Mouse (Mus musculus) retina, adult 2 months (tissue): ENCODE measurements around the gene Haus5.

ENCODE experiments used
- DNase-seq: peaks from one replicate; pipeline ENCODE4 v3.0.0-alpha.2; 2012; ENCODE audit warnings: low read depth, low spot score

Gene Haus5

DNA sequence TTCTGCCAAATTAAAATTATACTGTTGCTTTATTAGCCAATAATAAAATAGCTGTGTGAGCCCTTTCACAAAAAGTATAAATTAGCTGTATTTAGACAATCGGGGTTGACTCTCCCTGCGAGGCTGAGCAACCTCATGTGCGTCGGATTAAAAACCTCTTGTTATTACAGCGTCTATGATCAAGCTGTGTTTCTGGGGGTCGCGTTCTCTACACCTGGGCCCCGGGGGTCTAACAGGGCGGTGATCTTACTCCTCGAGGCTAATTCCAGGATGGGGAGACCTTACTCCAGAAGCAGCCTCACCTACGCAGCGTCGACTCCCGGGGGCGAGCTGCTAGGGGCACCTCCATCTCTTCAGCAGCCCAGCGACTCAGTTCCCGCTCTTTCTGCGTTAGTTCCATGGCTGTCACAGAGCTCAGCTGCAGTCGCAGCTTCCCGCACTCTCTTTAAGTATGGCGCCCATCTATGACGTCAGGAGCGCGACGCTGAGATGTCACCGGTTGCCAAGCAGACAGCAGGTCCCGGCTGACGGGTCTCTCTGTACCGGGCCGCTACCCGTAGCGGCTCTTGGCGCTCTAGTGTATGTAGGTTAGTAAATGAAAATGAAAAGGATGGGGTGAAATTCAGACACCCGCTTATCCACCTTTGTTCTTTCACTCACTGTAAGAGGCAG lies at the start of gene Haus5:
TSS of gene Haus5 (minus strand) at position 466 of the 672 bp plus-strand sequence.
- peak; percentile 86 for DNase-seq

DNA sequence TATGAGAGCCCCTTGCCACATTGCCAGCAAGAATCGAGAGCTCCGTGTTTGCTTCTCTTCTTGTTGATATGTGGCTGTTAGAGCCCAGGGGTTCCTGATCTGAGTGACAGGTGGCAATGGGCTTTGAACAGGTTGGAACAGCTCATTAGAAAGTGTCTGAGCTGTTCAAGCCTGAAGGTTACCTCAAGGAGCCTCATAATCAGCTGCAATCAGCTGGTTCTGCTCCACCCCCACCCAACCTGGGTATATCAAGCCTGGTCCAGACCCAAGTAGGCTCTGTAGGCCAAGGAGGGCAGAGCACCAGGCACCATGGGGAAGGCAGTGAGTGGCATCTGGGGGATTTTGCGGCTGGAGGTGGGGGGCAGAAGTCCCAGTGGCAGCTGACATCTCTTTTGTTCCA lies 47.1 kb upstream of the Haus5 start, which contains the start of gene Atp4a:
TSS of gene Atp4a (plus strand) at position 268 of the 400 bp plus-strand sequence.
- DNase-seq, result no peak

DNA sequence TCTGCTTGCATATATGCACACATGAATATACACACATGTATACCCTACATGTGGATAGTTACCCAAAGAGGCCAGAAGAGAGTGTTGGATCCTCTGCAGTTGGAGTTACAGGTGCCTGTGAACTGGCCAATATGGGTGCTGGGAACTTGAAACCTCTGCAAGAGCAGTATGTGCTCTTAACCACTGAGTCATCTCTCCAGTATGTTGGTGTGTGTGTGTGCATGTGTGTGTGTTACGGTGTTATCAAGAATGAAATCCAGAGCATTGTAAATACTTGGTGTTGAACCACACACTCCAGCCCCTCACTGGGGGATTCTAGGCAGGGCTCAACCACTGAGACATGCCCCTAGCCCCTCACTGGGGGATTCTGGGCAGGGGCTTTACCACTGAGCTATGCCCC lies 42.6 kb upstream of the Haus5 start:
- DNase-seq, result no peak

DNA sequence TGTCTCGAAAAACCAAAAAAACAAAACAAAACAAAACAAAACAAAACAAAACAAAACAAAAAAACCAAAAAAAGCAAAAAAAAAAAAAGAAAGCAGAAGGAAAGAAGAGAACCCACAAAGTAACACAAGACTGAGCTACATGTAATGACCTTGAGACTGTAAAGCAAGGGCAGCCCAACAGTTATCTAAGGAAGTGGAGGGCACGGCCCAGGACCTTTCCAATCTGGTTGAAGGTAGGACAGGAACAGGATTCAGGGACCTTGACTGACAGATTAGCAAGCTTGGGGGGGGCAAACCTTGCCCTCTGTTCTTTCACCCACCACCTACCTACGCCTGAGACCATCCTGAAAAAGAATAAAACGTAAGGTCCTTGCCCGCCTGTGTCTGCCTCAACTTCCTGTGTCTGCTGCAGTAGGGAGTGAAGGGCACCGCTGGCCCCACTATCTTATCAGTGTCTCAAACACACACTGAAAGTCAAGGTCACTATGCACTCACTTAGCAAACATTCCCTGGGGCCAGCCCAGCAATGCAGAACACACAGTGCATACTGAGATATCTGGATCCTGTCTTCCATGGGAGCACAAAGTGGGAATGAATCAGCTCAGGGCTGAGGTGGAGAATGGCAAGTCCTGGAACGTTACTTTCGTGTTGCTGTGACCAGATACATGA lies 41.6 kb upstream of the Haus5 start:
- DNase-seq, result no peak

GRCm38 (mm10) chr7:30698589-30698988 lies 33.8 kb upstream of the Haus5 start, which contains the start of gene 2200002J24Rik:
Gene 2200002J24Rik (plus strand): TSS chr7:30698926.
- DNase-seq, result no peak

GRCm38 (mm10) chr7:30698101-30698500 lies 33.3 kb upstream of the Haus5 start:
- no peak for DNase-seq

DNA sequence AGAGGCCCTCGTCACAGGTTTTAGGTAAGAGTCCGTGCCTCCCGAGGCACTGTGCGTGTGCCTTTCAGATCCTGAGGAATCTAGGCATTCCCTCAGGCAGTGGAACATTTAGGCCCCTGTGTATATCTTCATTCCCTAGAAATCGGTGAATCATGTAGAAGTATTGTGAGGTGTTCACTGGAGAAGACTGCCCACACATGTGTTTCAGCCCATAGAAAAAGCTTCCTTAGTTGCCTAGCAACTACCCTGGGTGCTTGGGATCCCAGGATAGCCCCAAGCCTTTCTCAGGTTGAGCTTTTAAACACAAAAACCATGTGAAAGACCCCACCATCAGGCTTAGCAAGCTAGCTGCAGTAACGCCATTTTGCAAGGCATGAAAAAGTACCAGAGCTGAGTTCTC lies 23.5 kb upstream of the Haus5 start:
- DNase-seq, result no peak

- DNase-seq, result no peak
Observed at GRCm38 (mm10) chr7:30683425-30683824, 18.6 kb upstream of the Haus5 start.

DNA sequence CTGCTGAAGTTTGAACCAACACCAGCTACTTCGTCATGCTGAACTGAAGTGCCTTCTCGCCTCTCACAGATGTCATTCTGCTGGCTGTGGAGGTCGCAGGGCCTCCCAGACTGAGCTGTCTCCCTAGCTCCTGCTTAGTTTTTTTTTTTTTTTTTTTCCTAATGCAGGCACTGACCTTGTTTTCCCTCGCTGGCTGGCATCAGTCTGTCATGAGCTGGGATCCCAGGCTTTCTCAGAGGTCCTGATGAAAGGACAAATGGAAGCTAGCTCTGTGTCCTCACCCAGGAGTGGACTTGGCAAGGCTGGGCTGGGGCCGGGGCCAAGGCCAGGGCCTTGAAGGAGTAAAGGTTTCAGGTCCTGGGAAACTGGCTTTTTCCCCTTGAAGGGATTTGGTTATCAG lies 17.1 kb upstream of the Haus5 start:
- no peak for DNase-seq

GRCm38 (mm10) chr7:30678263-30678975 lies 13.6 kb upstream of the Haus5 start:
- no peak for DNase-seq

- no peak for DNase-seq
Observed at GRCm38 (mm10) chr7:30671480-30671879, 6.7 kb upstream of the Haus5 start, which contains the start of gene Pmis2. Gene Pmis2 (minus strand): TSS chr7:30671605.

- DNase-seq, result no peak
Observed at GRCm38 (mm10) chr7:30669229-30669628, 4.4 kb upstream of the Haus5 start.

DNA sequence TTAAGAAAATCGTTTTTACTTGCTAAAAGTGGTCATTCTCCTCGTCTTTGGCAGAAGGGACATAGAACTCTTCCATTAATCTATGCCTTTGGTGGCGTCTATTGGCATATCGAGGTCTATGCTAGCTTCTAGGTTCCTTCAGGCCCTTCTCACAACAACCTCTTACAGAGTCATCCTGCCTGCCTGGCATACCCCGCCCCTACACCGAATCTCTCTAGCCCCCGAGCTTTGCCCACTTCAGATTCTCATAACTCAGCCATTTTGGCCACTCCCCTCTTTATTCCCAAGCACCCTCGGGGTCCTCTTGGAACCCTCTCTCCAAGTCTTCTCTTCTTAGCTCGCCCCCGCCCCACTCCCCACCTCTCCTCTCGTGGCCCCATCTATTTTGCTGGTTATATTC lies 527 bp upstream of the Haus5 start:
- no peak for DNase-seq

- DNase-seq, result peak; percentile 95
Observed at GRCm38 (mm10) chr7:30649591-30650540, 14.9 kb downstream of the Haus5 start, which contains the start of gene Rbm42. Gene Rbm42 (minus strand): TSS chr7:30650317.

GRCm38 (mm10) chr7:30639083-30639482 lies 25.7 kb downstream of the Haus5 start:
- DNase-seq, result no peak

DNA sequence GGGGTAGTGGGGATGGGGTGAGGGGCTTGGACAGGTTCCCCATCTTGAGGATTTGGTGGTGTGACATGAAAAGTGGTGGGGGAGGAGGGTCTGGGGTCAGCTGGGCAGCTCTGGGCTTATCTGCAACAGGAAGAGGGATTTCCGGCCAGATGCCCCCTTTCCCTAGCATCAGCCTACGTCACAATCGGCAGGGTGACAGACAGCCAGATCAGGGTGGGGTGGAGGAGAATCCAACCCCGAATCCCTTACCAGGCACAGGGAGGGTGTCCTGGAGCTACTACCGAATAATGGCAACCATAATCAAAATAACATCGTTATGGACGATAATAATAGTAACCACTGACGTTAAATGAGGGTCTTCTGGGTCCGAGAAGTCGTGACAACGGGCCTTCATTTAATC lies 28.4 kb downstream of the Haus5 start:
- DNase-seq, result no peak

GRCm38 (mm10) chr7:30635752-30636151 lies 29.0 kb downstream of the Haus5 start, which contains the start of gene Etv2:
Gene Etv2 (minus strand): TSS chr7:30635852.
- DNase-seq, result no peak

DNA sequence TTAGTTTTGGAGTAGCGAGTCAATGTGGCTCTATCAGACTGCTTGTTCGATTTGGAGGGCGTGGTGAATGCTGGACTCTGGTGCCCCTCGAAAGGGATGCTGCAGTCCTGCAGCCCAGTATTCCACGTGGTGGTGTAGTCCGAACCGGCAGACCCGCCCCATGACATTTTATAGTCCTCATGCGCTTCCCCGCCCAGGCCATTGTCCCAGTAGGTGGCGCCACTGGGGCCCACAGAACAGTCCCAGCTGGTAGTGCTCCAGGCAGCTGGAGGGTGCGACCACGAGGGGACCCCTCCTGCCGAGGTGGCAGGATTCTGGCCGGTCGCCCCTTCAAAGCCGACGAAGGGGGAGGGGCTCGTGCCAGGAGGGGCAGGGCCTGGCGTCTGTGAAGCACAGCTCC lies 30.2 kb downstream of the Haus5 start:
- no peak for DNase-seq

DNA sequence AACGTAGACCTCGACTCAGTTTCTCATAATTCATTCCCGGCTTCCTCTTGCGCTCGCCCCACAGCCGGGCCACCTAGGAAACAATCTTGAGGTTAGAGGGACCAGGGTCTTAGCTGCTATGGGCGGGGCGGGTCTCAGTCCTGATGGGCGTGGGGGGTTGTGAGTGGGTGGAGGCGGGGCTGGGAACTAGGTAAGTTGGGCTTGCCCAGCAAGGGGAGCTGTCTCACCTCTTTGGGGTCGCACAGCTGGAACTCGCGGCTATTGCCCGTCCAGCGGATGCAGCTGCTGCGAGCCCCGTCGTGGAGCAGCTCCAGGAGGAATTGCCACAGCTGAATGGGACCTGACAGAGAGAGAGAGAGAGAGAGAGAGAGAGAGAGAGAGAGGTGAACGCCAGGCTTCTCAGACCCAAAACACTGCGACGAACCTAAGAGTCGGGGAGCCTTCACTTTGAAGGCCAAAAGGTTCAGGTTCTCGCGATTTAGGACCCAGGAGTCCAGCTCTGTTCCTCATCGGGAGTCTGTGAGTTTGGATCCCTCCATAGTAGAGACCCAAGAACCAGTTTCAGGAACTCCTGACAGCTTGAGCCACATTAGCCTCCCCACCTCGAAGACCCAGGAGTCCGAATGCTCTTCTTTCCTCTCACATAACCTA lies 30.9 kb downstream of the Haus5 start:
- no peak for DNase-seq

DNA sequence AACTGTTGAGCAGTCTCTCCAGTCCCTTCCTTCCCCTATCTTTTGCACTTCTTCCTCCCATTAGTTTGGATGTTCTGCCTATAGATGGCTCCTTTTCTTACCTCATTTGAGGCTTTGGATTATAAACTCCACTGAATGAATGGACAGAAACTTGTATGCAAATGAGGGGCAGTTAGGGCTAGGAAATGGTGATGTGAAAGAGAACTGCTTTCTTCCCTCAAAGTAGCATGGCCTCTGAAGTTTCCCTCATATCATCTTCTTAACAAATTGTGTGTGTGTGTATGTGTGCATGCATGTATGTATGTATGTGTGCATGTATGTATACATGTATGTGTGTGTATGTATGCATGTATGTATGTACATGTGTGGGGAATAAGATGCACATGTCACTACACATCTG lies 35.8 kb downstream of the Haus5 start:
- no peak for DNase-seq

DNA sequence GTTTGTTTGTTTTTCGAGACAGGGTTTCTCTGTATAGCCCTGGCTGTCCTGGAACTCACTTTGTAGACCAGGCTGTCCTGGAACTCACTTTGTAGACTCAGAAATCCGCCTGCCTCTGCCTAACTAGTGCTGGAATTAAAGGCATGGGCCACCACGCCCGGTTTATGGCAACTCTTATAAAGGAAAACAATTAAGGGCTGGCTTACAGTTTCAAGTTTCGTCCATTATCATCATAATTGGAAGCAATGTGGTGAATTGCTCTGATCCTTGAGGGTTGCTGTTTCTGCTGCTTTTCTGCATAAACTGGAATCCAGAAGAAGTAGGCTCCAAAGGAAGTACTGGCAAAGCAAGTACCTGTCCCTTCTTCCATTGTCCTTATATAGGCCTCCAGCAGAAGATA lies 38.1 kb downstream of the Haus5 start:
- no peak for DNase-seq
